Mouse (Mus musculus): ENCODE data around the gene Ptpn7.

Ptpn7 gene

DNA sequence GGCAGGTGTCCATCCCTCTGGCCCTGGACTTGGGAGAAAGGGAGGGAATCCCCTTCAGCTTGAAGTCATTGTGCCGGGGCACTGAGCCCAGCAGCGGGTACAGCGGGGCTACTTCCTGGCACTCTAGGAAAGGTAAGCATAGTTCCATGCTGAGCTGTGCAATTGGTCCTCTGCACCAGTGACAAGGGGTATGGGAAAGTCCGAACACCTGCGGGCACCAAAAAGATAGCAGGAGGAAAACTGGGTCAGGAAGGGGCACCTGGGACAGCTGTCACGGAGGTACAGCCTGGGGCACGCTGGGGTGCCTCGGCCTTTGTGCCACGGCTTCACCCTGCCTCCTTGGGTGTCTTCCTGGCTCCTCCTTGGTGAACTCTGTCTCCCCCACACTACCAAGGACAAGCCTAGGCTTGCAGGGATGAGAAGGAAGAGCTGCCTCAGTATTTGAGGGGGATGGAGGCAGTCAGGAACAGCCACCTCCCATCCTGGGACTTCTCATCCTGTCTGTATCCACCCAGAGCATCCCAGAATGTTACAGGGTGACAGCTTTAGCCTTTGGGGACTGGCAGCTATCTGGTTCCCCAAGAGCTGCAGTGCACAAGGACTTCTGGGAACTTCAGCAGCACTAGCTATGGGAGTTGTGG, 2.8 kb upstream of the Ptpn7 start:
- no peak for DNase-seq

- no peak for DNase-seq
Observed at GRCm38 (mm10) chr1:135130376-135131018, 2.0 kb upstream of the Ptpn7 start.

- DNase-seq, result no peak
Observed at GRCm38 (mm10) chr1:135131034-135131433, 1.5 kb upstream of the Ptpn7 start.

DNA sequence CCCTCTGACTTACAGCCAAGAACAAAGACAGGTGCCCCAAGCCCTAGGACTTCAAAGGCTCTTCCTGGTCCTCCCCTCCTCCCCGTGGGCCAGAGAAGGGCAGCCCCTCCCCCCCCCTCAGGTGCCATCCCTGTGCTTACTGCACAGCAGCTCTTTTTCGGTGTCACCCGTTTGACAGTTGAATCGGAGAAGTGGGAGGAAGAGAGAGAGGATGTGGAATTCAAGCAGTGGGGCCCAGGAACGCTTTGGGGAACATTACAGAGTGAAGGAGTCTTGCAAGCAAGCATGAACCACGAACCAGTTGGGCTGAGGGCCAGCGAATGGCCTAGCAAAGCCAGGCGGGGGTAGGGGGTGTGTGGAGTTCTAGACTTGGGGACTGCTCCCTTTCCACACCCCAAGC, 940 bp upstream of the Ptpn7 start:
- no peak for DNase-seq

GRCm38 (mm10) chr1:135132893-135133369, 431 bp downstream of the Ptpn7 start:
- no peak for DNase-seq

DNA sequence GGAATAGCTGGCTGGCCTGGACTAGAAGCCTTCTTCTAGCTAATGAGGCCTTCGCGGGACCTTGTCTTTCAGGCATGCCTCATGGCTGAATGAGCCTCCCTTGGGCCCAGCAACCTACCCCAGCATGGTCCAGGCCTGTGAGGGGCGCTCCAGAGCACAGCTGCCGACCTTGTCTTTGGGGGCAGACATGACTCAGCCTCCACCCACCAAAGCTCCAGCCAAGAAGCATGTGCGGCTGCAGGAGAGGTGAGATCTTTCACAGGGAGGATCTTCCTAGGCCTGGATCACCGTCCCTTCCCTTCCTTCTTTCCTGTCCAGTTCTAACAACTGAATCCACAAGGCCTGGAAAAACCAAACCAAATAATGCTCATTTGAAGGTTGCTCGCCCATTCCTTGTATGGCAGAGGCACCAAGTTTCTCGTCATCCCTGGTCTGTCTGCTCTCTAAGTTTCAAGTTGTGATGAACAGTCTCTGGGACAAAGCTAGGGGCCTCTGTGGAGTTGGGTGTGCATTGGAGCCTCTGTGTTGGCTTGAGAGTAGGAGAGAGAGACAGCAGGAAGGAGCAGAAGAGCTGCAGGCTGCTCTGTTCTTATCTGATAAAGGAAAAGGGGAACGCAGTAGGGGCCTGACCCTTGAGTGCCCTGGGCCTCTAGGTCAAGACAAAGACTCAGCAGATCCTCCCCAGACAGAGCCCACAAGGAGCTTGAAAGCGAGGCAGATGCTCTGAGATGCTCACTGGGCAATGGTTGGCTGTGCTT, 1.4 kb downstream of the Ptpn7 start:
- no peak for DNase-seq

GRCm38 (mm10) chr1:135135111-135135787, 2.7 kb downstream of the Ptpn7 start:
- DNase-seq, result no peak

- DNase-seq, result peak; percentile 64
Observed at GRCm38 (mm10) chr1:135136500-135136899, 4.0 kb downstream of the Ptpn7 start.

DNA sequence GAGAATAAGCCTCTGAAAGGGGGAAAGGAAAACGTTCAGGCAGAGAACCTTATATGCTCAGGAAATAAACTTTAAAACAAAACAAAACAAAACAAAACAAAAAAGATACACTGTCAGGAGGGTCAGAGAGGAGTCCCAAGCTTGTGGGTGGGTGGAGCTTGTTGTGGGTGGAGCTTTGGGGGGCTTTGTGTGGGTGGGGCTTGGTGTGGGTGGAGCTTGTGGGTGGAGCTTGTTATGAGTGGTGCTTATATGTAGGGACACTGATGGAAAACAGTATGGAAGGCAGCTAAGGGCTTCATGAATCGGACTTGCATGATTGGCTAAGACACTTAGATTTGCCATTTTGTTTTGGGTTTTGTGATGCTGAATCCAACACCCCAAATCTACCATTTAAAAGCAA, 7.4 kb downstream of the Ptpn7 start:
- no peak for DNase-seq

DNA sequence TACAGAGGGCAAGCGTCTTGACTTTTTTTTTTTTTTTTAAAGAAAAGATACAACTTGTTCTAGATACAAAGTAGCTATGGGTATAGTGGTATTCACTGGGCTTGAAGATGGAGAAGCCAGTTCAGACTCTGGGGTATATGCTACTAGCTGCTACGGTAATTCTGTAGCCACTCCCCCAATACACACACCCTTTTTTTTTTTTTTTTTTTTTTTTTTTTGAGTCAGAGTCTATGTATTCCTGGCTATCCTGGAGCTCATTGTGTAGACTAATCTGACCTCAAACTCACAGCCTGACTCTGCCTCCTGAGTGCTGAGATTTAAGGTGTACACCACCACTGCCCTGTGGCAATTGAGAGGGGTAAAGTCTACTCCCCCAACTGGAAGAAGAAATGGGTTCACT, 10.0 kb downstream of the Ptpn7 start:
- no peak for DNase-seq

- DNase-seq, result no peak
Observed at GRCm38 (mm10) chr1:135143940-135144339, 11.4 kb downstream of the Ptpn7 start.

GRCm38 (mm10) chr1:135146077-135146945, 13.8 kb downstream of the Ptpn7 start, which contains the start of gene Arl8a:
Arl8a (plus strand) TSS chr1:135146824.
- peak; percentile 88 for DNase-seq

- DNase-seq, result peak; percentile 72
Observed at GRCm38 (mm10) chr1:135146946-135147701, 14.6 kb downstream of the Ptpn7 start.

DNA sequence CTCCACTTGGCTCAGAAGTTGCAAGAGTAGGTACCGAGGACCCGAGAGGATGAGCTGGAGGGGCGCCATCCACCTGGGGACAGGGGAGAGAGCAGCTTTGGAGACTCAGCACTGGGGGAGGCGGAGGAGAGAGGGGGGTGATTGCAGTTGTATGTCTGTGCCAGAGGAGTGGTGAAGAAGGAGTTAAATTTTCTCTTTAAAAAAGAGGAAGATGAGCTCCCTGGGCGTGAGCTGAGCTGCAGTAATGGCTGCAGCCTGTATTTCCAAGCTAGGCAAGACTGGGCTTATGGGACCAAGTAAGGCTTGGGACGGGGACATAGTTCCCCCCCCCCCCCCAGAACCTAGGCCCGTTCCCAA, 15.2 kb downstream of the Ptpn7 start:
- no peak for DNase-seq

DNA sequence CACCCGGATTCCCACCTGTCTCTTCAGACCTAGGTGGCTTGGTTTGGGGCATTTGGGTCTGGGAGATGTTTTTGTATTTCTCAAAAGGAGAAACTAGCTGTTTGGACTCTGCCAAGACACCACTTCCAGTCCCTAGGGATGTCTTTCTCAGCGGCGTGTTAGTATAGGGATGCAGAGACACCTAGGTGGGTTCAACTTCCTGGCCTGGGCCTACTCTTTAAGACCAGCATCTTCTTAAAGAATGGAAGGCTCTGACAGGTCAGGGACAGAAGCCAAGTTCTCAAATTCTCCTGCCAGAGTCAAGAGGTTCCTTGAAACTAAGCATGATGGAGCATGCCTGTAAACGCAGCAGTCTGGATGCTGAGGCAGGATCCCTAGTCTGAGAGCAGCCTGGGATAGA, 16.0 kb downstream of the Ptpn7 start:
- no peak for DNase-seq

- DNase-seq, result no peak
Observed at GRCm38 (mm10) chr1:135148996-135149395, 16.5 kb downstream of the Ptpn7 start.

DNA sequence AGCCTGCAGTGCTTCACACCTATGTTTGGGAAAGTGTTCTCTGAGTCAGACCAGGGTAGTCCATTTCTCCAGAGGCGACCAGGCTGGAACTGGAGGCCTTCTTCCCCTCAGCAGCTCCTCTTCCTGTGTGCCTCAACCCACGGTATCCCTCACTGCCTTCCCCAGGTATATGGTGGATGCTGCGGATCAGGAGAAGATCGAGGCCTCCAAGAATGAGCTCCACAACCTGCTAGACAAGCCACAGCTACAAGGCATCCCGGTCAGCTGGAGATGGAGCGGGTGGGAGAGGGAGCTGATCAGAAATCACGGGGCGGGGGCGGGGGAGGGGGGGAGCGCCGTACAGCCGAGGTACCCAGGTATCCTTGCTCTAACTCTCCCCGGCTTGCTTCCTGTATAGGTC, 21.5 kb downstream of the Ptpn7 start:
- DNase-seq, result no peak

- peak; percentile 84 for DNase-seq
Observed at GRCm38 (mm10) chr1:135154411-135154959, 22.0 kb downstream of the Ptpn7 start.

GRCm38 (mm10) chr1:135156300-135156699, 23.8 kb downstream of the Ptpn7 start:
- DNase-seq, result no peak

DNA sequence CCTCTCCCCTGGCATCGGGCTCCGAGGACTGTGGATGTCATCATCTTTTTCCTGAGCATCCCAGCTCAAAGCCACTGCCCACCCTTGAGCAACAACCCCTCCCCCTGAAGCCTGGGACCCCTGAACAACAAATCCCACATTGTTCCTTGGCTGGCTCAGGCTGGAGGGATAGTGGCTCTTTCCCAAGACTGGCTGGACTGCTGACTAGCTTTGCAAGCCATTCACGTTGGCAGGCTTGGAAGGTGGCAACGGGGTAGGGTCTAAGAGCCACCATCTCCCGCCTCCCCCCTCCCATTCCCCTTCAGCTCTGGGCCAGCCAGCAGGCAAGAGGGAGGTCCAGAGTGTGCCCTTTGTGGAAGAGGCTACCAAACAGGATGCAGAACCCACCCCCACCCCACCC, 26.1 kb downstream of the Ptpn7 start:
- DNase-seq, result no peak

DNA sequence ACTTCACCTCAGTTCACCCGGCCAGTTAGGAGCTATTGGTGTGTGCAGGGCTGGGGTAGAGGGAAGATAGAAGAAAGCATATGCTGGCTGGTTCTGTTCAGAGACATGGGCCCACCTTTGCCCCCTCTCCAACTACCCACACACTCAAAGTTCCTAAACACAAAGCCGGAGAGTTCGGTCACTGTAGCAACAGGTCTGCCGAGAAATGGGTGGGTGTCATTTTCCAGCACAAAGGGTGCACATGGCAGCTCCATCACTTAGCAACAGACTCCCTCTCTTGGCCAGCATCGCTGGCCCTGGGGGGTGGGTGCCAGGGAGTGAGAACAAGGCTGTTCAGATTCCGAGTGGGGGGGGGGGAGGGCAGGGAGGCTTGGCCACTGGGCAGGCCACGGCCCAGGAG, 26.6 kb downstream of the Ptpn7 start:
- DNase-seq, result no peak
